Mouse (Mus musculus) CH12.LX (cell line): Measurements from ENCODE around the gene Npr3.

Source experiments
- CTCF ChIP-seq, 2 experiments: IDR thresholded peaks in 1 of 2; conservative IDR thresholded peaks in 1 of 2; 2 replicates each; pipeline ENCODE4 v1.5.1; 2011 to 2012; ENCODE audit warnings: low read depth in 2 of 2, low read length in 2 of 2, improper control_type of control experiment in 1 of 2, inconsistent platforms in 1 of 2, mild to moderate bottlenecking in 1 of 2, moderate library complexity in 1 of 2
- EP300 ChIP-seq: IDR thresholded peaks from 2 replicates; pipeline ENCODE4 v1.6.1; 2011; ENCODE audit warnings: low read length, improper control_type of control experiment
- NRF1 ChIP-seq: IDR thresholded peaks from 2 replicates; pipeline ENCODE4 v1.6.1; 2014; ENCODE audit warnings: low read depth, mild to moderate bottlenecking, inconsistent platforms, low read length, improper control_type of control experiment, moderate library complexity
- POLR2A ChIP-seq: IDR thresholded peaks from 2 replicates; pipeline ENCODE4 v1.6.1; 2011; ENCODE audit warnings: low read depth, mild to moderate bottlenecking, improper control_type of control experiment, low read length
- POLR2AphosphoS2 ChIP-seq: IDR thresholded peaks from 2 replicates; pipeline ENCODE4 v1.6.1; 2011; ENCODE audit warnings: low read depth, low read length, improper control_type of control experiment
- UBTF ChIP-seq: IDR thresholded peaks from 2 replicates; pipeline ENCODE4 v1.6.1; 2012; ENCODE audit warnings: low read depth, mild to moderate bottlenecking, inconsistent platforms, low read length, improper control_type of control experiment, moderate library complexity

GRCm38 (mm10) chr15:11897617-11898016 lies 9.5 kb downstream of the Npr3 start:
- TF ChIP-seq POLR2AphosphoS2 (no peak), CTCF (conservative IDR thresholded peaks at IDR 0.05 in 1 of 2, IDR thresholded peaks at IDR 0.05 in 1 of 2; ENCODE audit: low read depth in 2 of 2, low read length in 2 of 2) (no peak), POLR2A (no peak), EP300 (no peak), UBTF (no peak), NRF1 (no peak)
